Mouse (Mus musculus) stomach, embryonic 14.5 days (tissue): ENCODE results near the gene Aatk. TPM values are rescaled to one million over a fixed set of nuclear protein-coding genes. Genes with fewer than 3 reads are reported as not detected.
A peak's percentile ranks its signal among the peaks of the same experiment; 100 is the strongest.

ENCODE experiments used
- ATAC-seq: fragments of 200-750 bp; cut with Nextera tagmentation; 2 replicates; pipeline ENCODE4 v1.8.0; 2017; ENCODE audit warnings: low read depth, moderate TSS enrichment; ENCODE audit not compliant: insufficient number of reproducible peaks, insufficient read depth, low FRiP score
- H3K27ac ChIP-seq: fragments of 300-500 bp; sonication (generic); 2 replicates; pipeline ENCODE4 v1.5.1; 2014; ENCODE audit warnings: mild to moderate bottlenecking, low read length, moderate library complexity, mixed read lengths
- H3K27me3 ChIP-seq: fragments of 300-500 bp; sonication (generic); 2 replicates; pipeline ENCODE4 v1.6.1; 2014; ENCODE audit warnings: low read length, control low read depth, mixed read lengths; ENCODE audit not compliant: control insufficient read depth, insufficient read depth
- H3K36me3 ChIP-seq: fragments of 300-500 bp; sonication (generic); 2 replicates; pipeline ENCODE4 v1.6.1; 2014; ENCODE audit warnings: mild to moderate bottlenecking, control low read depth, low read length, moderate library complexity, mixed read lengths; ENCODE audit not compliant: control insufficient read depth, insufficient read depth
- H3K4me1 ChIP-seq: fragments of 300-500 bp; sonication (generic); 2 replicates; pipeline ENCODE4 v1.6.1; 2014; ENCODE audit warnings: low read length, control low read depth, mixed read lengths; ENCODE audit not compliant: control insufficient read depth, insufficient read depth
- H3K4me2 ChIP-seq: fragments of 300-500 bp; sonication (generic); replicated peaks from 2 replicates; pipeline ENCODE4 v1.6.1; 2014; ENCODE audit warnings: low read depth, low read length, control low read depth
- H3K4me3 ChIP-seq: fragments of 300-500 bp; sonication (generic); 2 replicates; pipeline ENCODE4 v1.5.1; 2014; ENCODE audit warnings: low read depth, low read length, control low read depth
- H3K9ac ChIP-seq: fragments of 300-500 bp; sonication (generic); replicated peaks from 2 replicates; pipeline ENCODE4 v1.6.1; 2014; ENCODE audit warnings: low read depth, mild to moderate bottlenecking, control low read depth, low read length, moderate library complexity, mixed read lengths
- H3K9me3 ChIP-seq: fragments of 300-500 bp; sonication (generic); 2 replicates; pipeline ENCODE4 v1.6.1; 2016; ENCODE audit warnings: low read depth, low read length, control low read depth; ENCODE audit not compliant: control insufficient read depth
- WGBS: fragments of 180-500 bp; shearing (Covaris S2); extraction: QIAGEN DNeasy Blood & Tissue Kit; methylation state at CpG from one replicate; pipeline ENCODE4 v1.1.7; 2014; 5-methylcytosine and 5-hydroxymethylcytosine counted together
- polyA plus RNA-seq: library from polyadenylated mRNA; unstranded; fragments of >200 nt; fragmentation: Nextera tagmentation; extraction: Ambion mirVana; gene quantifications from 2 replicates; pipeline ENCODE4 v1.2.1, GENCODE M21; 2014

Aatk gene
- polyA plus RNA-seq, 1 experiment from 2014 or later: 3.5 TPM

- no peaks in the 10 kb centered on the region for H3K36me3 ChIP-seq
- H3K27me3 ChIP-seq: no peaks in the 10 kb centered on the region
- WGBS: 43% methylated on average over 4 of the region's 4 CpGs
- no peak overlapping the region; the same call in 1 of the 2 replicates for H3K27ac ChIP-seq
- 0 out of 2 replicates have a peak, but pooled peaks cover 3% of the 10 kb centered on the region for H3K4me1 ChIP-seq
- ATAC-seq: no peak
- H3K4me2 ChIP-seq: no peak overlapping the region
- no peaks in the 10 kb centered on the region for H3K9me3 ChIP-seq
- no peak overlapping the region for H3K9ac ChIP-seq
- H3K4me3 ChIP-seq: no peak overlapping the region
Measured at GRCm38 (mm10) chr11:120039581-120039980, 7.4 kb downstream of the Aatk start.

- ATAC-seq: no peak
- H3K9ac ChIP-seq: no peak overlapping the region
- no peaks in the 10 kb centered on the region for H3K27me3 ChIP-seq
- 61% methylated on average over 5 of the region's 5 CpGs for WGBS
- no peaks in the 10 kb centered on the region for H3K9me3 ChIP-seq
- no peak overlapping the region for H3K4me3 ChIP-seq
- peaks cover 16% of the 10 kb centered on the region for H3K4me1 ChIP-seq
- no peaks in the 10 kb centered on the region for H3K36me3 ChIP-seq
- H3K4me2 ChIP-seq: no peak overlapping the region
- no peak overlapping the region for H3K27ac ChIP-seq
Measured at GRCm38 (mm10) chr11:120034762-120035161, 12.2 kb downstream of the Aatk start.

- Histone ChIP-seq H3K36me3 (no peaks in the 10 kb centered on the region), H3K27me3 (no peaks in the 10 kb centered on the region), H3K9ac (no peak overlapping the region), H3K27ac (peak overlapping the region; percentile 33; the same call in 1 of the 2 replicates), H3K4me1 (peaks cover 13% of the 10 kb centered on the region), H3K9me3 (no peaks in the 10 kb centered on the region), H3K4me2 (no peak overlapping the region), H3K4me3 (no peak overlapping the region)
- ATAC-seq: no peak
- 30% methylated on average over 3 of the region's 3 CpGs for WGBS
Measured at GRCm38 (mm10) chr11:120034306-120034705, 12.7 kb downstream of the Aatk start.

GRCm38 (mm10) chr11:120033473-120033872 is 13.5 kb downstream of the Aatk start:
- WGBS: 60% methylated on average over 3 of the region's 3 CpGs
- ATAC-seq: no peak
- Histone ChIP-seq H3K9me3 (no peaks in the 10 kb centered on the region), H3K4me2 (no peak overlapping the region), H3K27me3 (no peaks in the 10 kb centered on the region), H3K4me1 (peaks cover 16% of the 10 kb centered on the region), H3K9ac (no peak overlapping the region), H3K27ac (peak overlapping the region; percentile 33; the same call in 1 of the 2 replicates), H3K4me3 (no peak overlapping the region), H3K36me3 (no peaks in the 10 kb centered on the region)

- Histone ChIP-seq H3K9me3 (no peaks in the 10 kb centered on the region), H3K9ac (no peak overlapping the region), H3K27me3 (no peaks in the 10 kb centered on the region), H3K4me1 (peaks cover 22% of the 10 kb centered on the region), H3K27ac (no peak overlapping the region), H3K36me3 (no peaks in the 10 kb centered on the region), H3K4me2 (no peak overlapping the region), H3K4me3 (no peak overlapping the region)
- no peak for ATAC-seq
- WGBS: 27% methylated on average over 8 of the region's 8 CpGs
Measured at GRCm38 (mm10) chr11:120032052-120032451, 14.9 kb downstream of the Aatk start.

- Histone ChIP-seq H3K27ac (no peak overlapping the region), H3K4me3 (no peak overlapping the region), H3K4me1 (peaks cover 22% of the 10 kb centered on the region), H3K27me3 (no peaks in the 10 kb centered on the region), H3K9me3 (no peaks in the 10 kb centered on the region), H3K36me3 (no peaks in the 10 kb centered on the region), H3K4me2 (no peak overlapping the region), H3K9ac (no peak overlapping the region)
- 34% methylated on average over 10 of the region's 10 CpGs for WGBS
- no peak for ATAC-seq
Measured at GRCm38 (mm10) chr11:120030145-120030901, 16.6 kb downstream of the Aatk start.

- H3K4me2 ChIP-seq: no peak overlapping the region
- no peak overlapping the region for H3K4me3 ChIP-seq
- H3K27ac ChIP-seq: no peak overlapping the region
- no peaks in the 10 kb centered on the region for H3K27me3 ChIP-seq
- H3K9me3 ChIP-seq: no peaks in the 10 kb centered on the region
- WGBS: 35% methylated on average over 9 of the region's 9 CpGs
- H3K36me3 ChIP-seq: no peaks in the 10 kb centered on the region
- H3K4me1 ChIP-seq: peaks cover 22% of the 10 kb centered on the region
- ATAC-seq: no peak
- H3K9ac ChIP-seq: no peak overlapping the region
Measured at GRCm38 (mm10) chr11:120029431-120030144, 17.4 kb downstream of the Aatk start.

GRCm38 (mm10) chr11:120028319-120029092 is 18.5 kb downstream of the Aatk start:
- Histone ChIP-seq H3K9ac (no peak overlapping the region), H3K4me3 (no peak overlapping the region), H3K9me3 (no peaks in the 10 kb centered on the region), H3K4me1 (peaks cover 18% of the 10 kb centered on the region; the same call in 1 of the 2 replicates), H3K27me3 (no peaks in the 10 kb centered on the region), H3K36me3 (no peaks in the 10 kb centered on the region), H3K4me2 (no peak overlapping the region), H3K27ac (no peak overlapping the region)
- ATAC-seq: peak; percentile 64; the same call in 1 of the 2 replicates
- 52% methylated on average over 18 of the region's 18 CpGs for WGBS
